Mouse (Mus musculus) heart, postnatal 0 days (tissue): ENCODE measurements around the gene Fbxl3. TPM values are rescaled to one million over a fixed set of nuclear protein-coding genes. Genes with fewer than 3 reads are reported as not detected.

Experiments used
- ATAC-seq: fragments of 200-750 bp; cut with Nextera tagmentation; 2 replicates; pipeline ENCODE4 v1.8.0; 2017; ENCODE audit warnings: low read depth, moderate number of reproducible peaks, moderate library complexity; ENCODE audit not compliant: insufficient read depth
- DNase-seq: peaks from one replicate; pipeline ENCODE4 v3.0.0-alpha.2; 2016; ENCODE audit warnings: low spot score
- H3K27ac ChIP-seq: fragments of 300-500 bp; sonication (generic); 2 replicates; pipeline ENCODE4 v1.5.1; 2014; ENCODE audit warnings: low read depth, mild to moderate bottlenecking
- H3K27me3 ChIP-seq: fragments of 300-500 bp; sonication (generic); 2 replicates; pipeline ENCODE4 v1.6.1; 2014; ENCODE audit warnings: low read length, mixed read lengths; ENCODE audit not compliant: control insufficient read depth, insufficient read depth
- H3K36me3 ChIP-seq: fragments of 300-500 bp; sonication (generic); replicated peaks from 2 replicates; pipeline ENCODE4 v1.6.1; 2014; ENCODE audit warnings: low read length, mixed read lengths; ENCODE audit not compliant: control insufficient read depth, insufficient read depth
- H3K4me1 ChIP-seq: fragments of 300-500 bp; sonication (generic); 2 replicates; pipeline ENCODE4 v1.6.1; 2014; ENCODE audit warnings: antibody characterized with exemption; ENCODE audit not compliant: control insufficient read depth, insufficient read depth
- H3K4me2 ChIP-seq: fragments of 300-500 bp; sonication (generic); 2 replicates; pipeline ENCODE4 v1.6.1; 2014; ENCODE audit warnings: low read depth, mild to moderate bottlenecking, low read length, moderate library complexity
- H3K4me3 ChIP-seq: fragments of 300-500 bp; sonication (generic); 2 replicates; pipeline ENCODE4 v1.5.1; 2014; ENCODE audit warnings: low read depth, low read length
- H3K9ac ChIP-seq: fragments of 300-500 bp; sonication (generic); replicated peaks from 2 replicates; pipeline ENCODE4 v1.6.1; 2014; ENCODE audit warnings: low read depth, low read length, mixed read lengths
- H3K9me3 ChIP-seq: fragments of 300-500 bp; sonication (generic); replicated peaks from 2 replicates; pipeline ENCODE4 v1.6.1; 2016; ENCODE audit warnings: low read length; ENCODE audit not compliant: control insufficient read depth
- CTCF ChIP-seq: IDR thresholded peaks from 2 replicates; pipeline ENCODE4 v1.5.1; 2016; ENCODE audit warnings: antibody characterized with exemption, control low read depth, low read depth
- EP300 ChIP-seq: IDR thresholded peaks from 2 replicates; pipeline ENCODE4 v1.6.1; 2016; ENCODE audit warnings: antibody characterized with exemption, low read depth
- WGBS: fragments of 180-500 bp; shearing (Covaris S2); extraction: QIAGEN DNeasy Blood & Tissue Kit; methylation state at CpG from one replicate; pipeline ENCODE4 v1.1.7; 2014; 5-methylcytosine and 5-hydroxymethylcytosine counted together
- polyA plus RNA-seq: library from polyadenylated mRNA; unstranded; fragments of >200 nt; fragmentation: Nextera tagmentation; extraction: Ambion mirVana; gene quantifications from 2 replicates; pipeline ENCODE4 v1.2.1, GENCODE M21; 2015
- total RNA-seq: library from RNA; depleted of rRNA; stranded (reverse); fragments of >200 nt; gene quantifications from 2 replicates; pipeline ENCODE4 v1.2.3, GENCODE M21; 2014; ENCODE audit warnings: low replicate concordance

Gene Fbxl3
- total and polyA plus RNA-seq, 2 experiments from 2014 or later, result 17.0 to 99.7 TPM

GRCm38 (mm10) chr14:103079209-103079977 lies 20.0 kb downstream of the Fbxl3 start:
- 87% methylated on average over 9 of the region's 9 CpGs for WGBS
- Histone ChIP-seq H3K27me3 (no peaks in the 10 kb centered on the region), H3K9ac (no peak overlapping the region), H3K36me3 (peaks cover 59% of the 10 kb centered on the region), H3K4me2 (no peak overlapping the region), H3K9me3 (no peaks in the 10 kb centered on the region), H3K27ac (no peak overlapping the region), H3K4me3 (no peak overlapping the region), H3K4me1 (no peaks in the 10 kb centered on the region)
- ATAC-seq (no peak), DNase-seq (no peak)
- TF ChIP-seq EP300, result no peak
- no peak for TF ChIP-seq CTCF

GRCm38 (mm10) chr14:103078006-103078912 lies 21.1 kb downstream of the Fbxl3 start:
- TF ChIP-seq EP300 (no peak), CTCF (no peak)
- Histone ChIP-seq H3K9me3 (no peaks in the 10 kb centered on the region), H3K9ac (no peak overlapping the region), H3K4me1 (no peaks in the 10 kb centered on the region), H3K27me3 (no peaks in the 10 kb centered on the region), H3K36me3 (peaks cover 60% of the 10 kb centered on the region), H3K4me3 (no peak overlapping the region), H3K4me2 (no peak overlapping the region), H3K27ac (no peak overlapping the region)
- whole genome bisulfite sequencing, result 84% methylated on average over 16 of the region's 16 CpGs
- ATAC-seq (no peak), DNase-seq (no peak)

- H3K9ac ChIP-seq, result no peak overlapping the region
- peaks cover 60% of the 10 kb centered on the region for H3K36me3 ChIP-seq
- H3K4me1 ChIP-seq, result no peaks in the 10 kb centered on the region
- TF ChIP-seq EP300, result no peak
- TF ChIP-seq CTCF, result no peak
- no peak overlapping the region for H3K27ac ChIP-seq
- no peaks in the 10 kb centered on the region for H3K9me3 ChIP-seq
- H3K4me2 ChIP-seq, result no peak overlapping the region
- no peaks in the 10 kb centered on the region for H3K27me3 ChIP-seq
- whole genome bisulfite sequencing, result 81% methylated on average over 9 of the region's 9 CpGs
- DNase-seq (no peak), ATAC-seq (no peak)
- H3K4me3 ChIP-seq, result no peak overlapping the region
Measured at GRCm38 (mm10) chr14:103077272-103078005, 21.9 kb downstream of the Fbxl3 start.

GRCm38 (mm10) chr14:103075166-103075565 lies 24.2 kb downstream of the Fbxl3 start:
- Histone ChIP-seq H3K27ac (no peak overlapping the region), H3K9me3 (no peaks in the 10 kb centered on the region), H3K36me3 (peaks cover 49% of the 10 kb centered on the region), H3K4me1 (no peaks in the 10 kb centered on the region), H3K9ac (no peak overlapping the region), H3K4me2 (no peak overlapping the region), H3K4me3 (no peak overlapping the region), H3K27me3 (no peaks in the 10 kb centered on the region)
- WGBS, result 74% methylated on average over 7 of the region's 7 CpGs
- TF ChIP-seq CTCF (no peak), EP300 (no peak)
- no peak for DNase-seq
- ATAC-seq, result no peak

- ATAC-seq, result no peak
- TF ChIP-seq CTCF (no peak), EP300 (no peak)
- H3K9me3 ChIP-seq, result no peaks in the 10 kb centered on the region
- no peaks in the 10 kb centered on the region for H3K4me1 ChIP-seq
- no peaks in the 10 kb centered on the region for H3K27me3 ChIP-seq
- DNase-seq, result no peak
- H3K4me2 ChIP-seq, result no peak overlapping the region
- H3K36me3 ChIP-seq, result peaks cover 46% of the 10 kb centered on the region
- H3K9ac ChIP-seq, result no peak overlapping the region
- H3K27ac ChIP-seq, result no peak overlapping the region
- WGBS, result 96% methylated on average over 8 of the region's 8 CpGs
- no peak overlapping the region for H3K4me3 ChIP-seq
Measured at GRCm38 (mm10) chr14:103073825-103074224, 25.5 kb downstream of the Fbxl3 start.
